Mouse (Mus musculus) kidney, adult 8-10 months (tissue): ENCODE data around the gene B4galt5.

Source experiments
- DNase-seq, 2 experiments: peaks; one replicate each; pipeline ENCODE4 v3.0.0; 2022

B4galt5 gene

GRCm38 (mm10) chr2:167273206-167273740, 75.7 kb downstream of the B4galt5 start:
- DNase-seq = peak; percentile 0

GRCm38 (mm10) chr2:167272706-167273105, 76.3 kb downstream of the B4galt5 start:
- DNase-seq = peak in 1 of 2 experiments; percentile 0

- DNase-seq = peak; percentile 1
Observed at GRCm38 (mm10) chr2:167271121-167271521, 77.9 kb downstream of the B4galt5 start.

DNA sequence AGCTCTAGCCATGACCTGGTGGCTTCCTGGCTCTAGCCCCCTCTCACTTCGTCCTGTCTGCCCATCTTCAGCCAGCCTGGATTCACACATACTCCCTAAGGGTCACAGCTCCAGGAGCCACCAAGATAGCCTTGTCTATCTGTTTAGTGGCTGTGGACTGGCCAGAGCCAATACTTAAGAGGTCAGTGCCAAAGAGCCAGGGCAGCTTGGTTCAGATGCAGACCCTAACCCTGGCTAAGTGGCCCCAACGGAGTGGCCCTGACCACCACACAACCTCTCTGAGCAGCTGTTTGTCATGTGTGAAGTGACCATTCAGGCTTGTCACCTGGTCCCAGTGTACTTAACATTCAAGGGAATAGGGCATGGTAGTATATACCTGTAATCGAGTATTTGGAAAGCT, 78.5 kb downstream of the B4galt5 start:
- DNase-seq = no peak

GRCm38 (mm10) chr2:167268721-167269120, 80.3 kb downstream of the B4galt5 start:
- no peak for DNase-seq

- DNase-seq = peak in 1 of 2 experiments; percentile 0
Observed at GRCm38 (mm10) chr2:167268411-167268690, 80.6 kb downstream of the B4galt5 start.

GRCm38 (mm10) chr2:167267531-167268410, 81.2 kb downstream of the B4galt5 start:
- peak in 1 of 2 experiments; percentile 0 for DNase-seq

DNA sequence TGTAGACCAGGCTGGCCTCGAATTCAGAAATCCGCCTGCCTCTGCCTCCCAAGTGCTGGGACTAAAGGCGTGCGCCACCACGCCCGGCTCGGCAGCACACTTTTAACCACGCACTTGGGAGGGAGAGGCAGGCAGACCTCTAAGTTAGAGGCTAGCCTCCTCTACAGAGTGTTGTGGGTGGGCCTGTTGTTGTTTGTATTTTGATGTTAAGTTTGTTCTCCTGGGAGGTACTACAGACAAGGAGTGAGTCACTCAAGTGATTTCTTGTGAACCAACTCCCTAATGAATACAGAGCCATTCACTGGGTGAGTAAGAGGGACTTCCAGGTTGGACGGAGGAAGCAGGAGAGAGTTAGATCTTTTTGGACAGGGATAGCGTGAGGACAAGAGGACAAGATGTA, 82.8 kb downstream of the B4galt5 start:
- DNase-seq = peak in 1 of 2 experiments; percentile 0

GRCm38 (mm10) chr2:167265806-167266205, 83.2 kb downstream of the B4galt5 start:
- DNase-seq = peak in 1 of 2 experiments; percentile 5

DNA sequence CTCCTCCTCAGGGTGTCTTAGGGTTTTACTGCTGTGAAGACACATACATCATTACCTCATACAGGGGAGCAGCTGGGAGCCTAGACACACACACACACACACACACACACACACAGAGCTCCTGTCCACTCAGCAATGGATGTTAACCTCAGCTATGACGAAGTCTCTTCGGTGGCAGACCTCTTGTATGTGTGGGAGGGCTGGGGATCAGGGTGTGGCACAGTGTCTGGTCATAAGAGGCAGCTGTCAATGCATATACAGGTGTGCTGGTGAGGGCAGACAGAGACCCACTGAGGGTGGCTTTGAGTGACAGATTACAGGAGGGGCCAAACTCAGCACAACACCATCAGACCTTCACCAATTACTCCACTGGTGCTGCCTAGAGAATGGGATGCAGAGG, 84.0 kb downstream of the B4galt5 start:
- no peak for DNase-seq

- no peak for DNase-seq
Observed at GRCm38 (mm10) chr2:167263931-167264330, 85.1 kb downstream of the B4galt5 start.

- no peak for DNase-seq
Observed at GRCm38 (mm10) chr2:167263040-167263810, 85.8 kb downstream of the B4galt5 start.

DNA sequence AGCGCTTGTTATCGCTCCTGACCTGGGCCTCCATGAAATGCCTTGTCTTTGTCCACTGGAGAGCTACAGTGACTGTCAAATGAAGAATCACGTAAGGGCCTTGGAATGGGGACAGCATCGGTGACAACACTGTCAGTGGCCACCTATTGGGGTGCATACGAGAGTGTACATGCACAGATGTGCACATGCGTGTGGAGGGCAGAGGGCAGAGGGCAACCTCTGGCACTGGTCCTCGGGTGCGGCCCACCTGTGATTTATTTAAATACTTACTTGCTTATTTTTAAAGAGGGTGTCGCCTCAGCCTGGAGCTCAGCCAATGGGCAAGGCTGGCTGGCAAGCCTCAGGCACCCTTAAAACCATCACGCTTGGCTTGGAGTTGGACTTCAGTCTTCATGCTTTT, 86.5 kb downstream of the B4galt5 start:
- DNase-seq = no peak

GRCm38 (mm10) chr2:167261106-167261505, 87.9 kb downstream of the B4galt5 start:
- no peak for DNase-seq

DNA sequence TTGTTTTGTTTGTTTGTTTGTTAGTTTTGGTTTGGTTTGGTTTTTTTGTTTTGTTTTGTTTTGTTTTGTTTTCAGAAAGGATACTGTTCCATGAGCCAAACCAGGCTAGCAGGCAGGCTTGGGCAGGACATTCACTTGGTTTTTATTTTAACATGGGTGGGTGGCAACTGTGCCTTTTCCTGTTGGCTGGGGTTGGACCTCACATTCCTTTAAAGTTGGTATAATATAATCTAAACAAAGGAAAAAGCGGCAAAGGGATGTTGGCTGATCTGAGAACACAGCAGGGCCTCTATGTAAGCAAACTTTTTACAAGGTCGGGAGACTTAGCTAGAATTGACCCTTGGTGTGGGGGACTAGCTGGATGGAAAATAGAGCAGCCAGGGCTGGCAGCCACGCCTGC, 91.2 kb downstream of the B4galt5 start:
- DNase-seq = no peak

DNA sequence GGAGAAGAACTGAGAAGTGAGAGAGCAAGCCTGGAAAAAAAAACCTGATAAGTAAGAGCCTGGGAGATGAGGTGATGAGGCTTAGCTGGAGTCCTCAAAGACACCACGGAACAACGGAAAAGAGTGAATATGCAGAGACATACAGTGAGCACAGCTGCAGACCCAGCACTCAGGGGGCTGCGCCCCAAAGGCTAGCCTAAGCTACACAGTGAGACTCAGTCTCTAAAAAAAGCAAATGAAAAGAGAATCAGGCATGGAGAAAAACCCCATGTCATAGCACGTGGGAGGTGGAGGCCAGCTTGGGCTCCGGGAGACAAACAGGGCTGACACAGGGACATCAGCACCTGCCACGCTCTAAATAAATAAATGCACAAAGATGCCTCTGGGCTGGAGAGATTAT, 94.2 kb downstream of the B4galt5 start:
- DNase-seq = no peak

DNA sequence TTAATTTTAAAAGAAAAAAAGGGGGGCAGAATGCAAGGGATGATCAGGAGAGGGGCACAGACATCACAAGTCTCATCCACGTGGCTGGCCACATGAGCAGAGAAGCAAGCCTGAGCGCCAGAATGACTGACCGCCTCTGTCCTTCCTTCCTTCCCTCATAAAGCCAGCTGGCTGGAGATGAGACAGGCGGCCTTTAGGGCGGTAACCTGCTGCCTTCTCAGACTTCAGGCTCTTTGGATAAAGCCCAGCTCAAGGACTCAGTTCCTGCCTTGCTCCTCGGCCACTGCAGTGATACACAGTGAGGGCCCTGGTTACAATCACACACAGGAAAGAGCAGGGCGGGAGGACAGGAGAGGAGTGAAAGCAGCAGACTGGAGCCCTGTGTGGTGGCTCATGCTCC, 94.8 kb downstream of the B4galt5 start:
- peak; percentile 64 to 73 for DNase-seq

GRCm38 (mm10) chr2:167253476-167253875, 95.5 kb downstream of the B4galt5 start:
- no peak for DNase-seq

GRCm38 (mm10) chr2:167252057-167252687, 96.8 kb downstream of the B4galt5 start:
- no peak for DNase-seq

DNA sequence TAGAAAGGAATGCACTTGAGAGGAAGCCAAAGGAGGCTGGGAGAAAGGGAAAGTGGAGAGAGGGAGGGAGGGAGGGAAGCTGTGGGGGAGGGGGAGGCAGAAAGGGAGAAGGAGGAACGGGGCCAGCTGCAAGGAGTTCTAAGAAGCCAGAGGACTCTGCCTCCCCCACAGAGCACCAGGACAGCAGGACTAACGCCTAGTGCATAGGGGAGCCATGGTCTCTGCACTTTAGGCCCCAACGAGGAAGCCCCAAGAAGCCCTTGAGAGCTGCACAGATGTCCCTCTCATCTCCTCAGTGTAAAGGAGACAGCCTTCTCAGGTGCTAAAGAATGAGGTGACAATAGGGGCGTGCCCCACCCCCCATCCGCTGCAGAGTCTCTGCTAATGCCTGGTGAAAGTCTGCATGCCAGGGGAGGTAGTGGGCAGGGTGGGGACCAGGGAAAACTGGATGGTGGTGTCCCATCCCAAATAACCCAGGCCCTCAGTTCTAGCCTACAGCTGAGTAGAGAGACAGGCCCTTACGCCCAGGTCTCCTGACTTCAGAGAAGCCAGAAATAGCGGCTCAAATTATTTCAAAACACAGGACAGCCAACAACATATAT, 98.1 kb downstream of the B4galt5 start:
- no peak for DNase-seq

DNA sequence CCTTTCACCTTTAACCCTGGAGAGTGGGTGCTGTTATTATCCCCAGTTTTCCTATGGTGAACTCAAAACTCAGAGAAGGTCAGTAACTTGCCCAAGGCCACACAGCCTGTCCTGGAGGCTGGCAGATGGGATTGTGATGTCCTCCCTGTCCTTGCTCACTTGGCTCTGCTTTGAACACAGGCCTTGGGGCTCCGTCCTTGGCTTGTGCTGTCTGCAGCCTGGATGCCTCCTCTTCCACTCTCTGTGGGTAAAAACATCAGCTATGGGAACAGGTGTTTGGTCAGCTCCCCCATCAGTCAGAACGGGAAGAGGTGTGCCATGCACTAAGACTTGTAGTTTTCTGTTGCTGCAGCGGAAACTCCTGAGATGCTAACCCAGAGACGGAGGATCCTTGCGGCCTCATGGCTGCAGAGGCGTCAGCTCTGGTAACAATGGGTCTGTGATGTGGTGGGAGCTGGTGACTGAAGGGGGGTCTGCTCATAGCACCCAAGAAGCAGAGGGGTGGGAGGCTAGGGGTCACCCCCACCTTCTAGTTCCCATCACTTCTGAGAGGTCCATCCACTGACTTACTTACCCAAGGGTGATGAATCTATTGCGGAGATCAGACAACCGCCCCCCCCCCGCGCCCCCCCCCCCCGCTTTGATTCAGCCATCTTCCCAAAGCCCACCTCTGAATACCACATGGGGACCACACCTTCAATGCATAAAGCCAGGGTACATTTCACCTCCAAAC, 98.8 kb downstream of the B4galt5 start:
- no peak for DNase-seq

DNA sequence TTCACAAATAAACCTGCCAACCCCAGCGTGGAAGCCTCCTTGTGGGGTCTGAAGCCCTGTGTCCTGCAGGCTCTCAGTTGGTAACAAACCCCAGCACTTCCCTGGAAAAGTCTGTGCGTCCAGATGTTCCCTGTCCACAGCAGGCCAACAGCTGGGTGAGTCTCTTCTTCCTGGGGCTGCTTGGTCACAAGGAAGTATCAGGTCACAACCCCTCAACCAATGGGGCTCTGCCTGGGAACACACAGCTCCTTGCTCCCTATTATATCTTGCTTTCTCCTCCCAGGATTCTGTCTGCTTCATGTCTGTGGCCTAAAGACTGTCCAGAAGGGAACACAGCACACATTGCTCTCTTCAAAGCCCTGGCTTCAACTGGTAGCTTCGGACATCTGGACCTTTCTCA, 99.4 kb downstream of the B4galt5 start:
- DNase-seq = peak in 1 of 2 experiments; percentile 49
